Mouse (Mus musculus) neural tube, embryonic 12.5 days (tissue): Measurements from ENCODE around the gene Tmem69. TPM values are rescaled to one million over a fixed set of nuclear protein-coding genes. Genes with fewer than 3 reads are reported as not detected.
A peak's percentile ranks its signal among the peaks of the same experiment; 100 is the strongest.

Experiments
- ATAC-seq: fragments of 200-750 bp; cut with Nextera tagmentation; 2 replicates; pipeline ENCODE4 v1.8.0; 2017; ENCODE audit warnings: low read depth, mild to moderate bottlenecking, moderate TSS enrichment, moderate library complexity; ENCODE audit not compliant: low FRiP score
- H3K27ac ChIP-seq: fragments of 300-500 bp; sonication (generic); 2 replicates; pipeline ENCODE4 v1.5.1; 2016
- H3K27me3 ChIP-seq: fragments of 300-500 bp; sonication (generic); replicated peaks from 2 replicates; pipeline ENCODE4 v1.6.1; 2016; ENCODE audit warnings: mild to moderate bottlenecking
- H3K36me3 ChIP-seq: fragments of 300-500 bp; sonication (generic); 2 replicates; pipeline ENCODE4 v1.6.1; 2016; ENCODE audit warnings: mild to moderate bottlenecking
- H3K4me1 ChIP-seq: fragments of 300-500 bp; sonication (generic); 2 replicates; pipeline ENCODE4 v1.6.1; 2016
- H3K4me2 ChIP-seq: fragments of 300-500 bp; sonication (generic); replicated peaks from 2 replicates; pipeline ENCODE4 v1.6.1; 2016; ENCODE audit warnings: mild to moderate bottlenecking
- H3K4me3 ChIP-seq: fragments of 300-500 bp; sonication (generic); 2 replicates; pipeline ENCODE4 v1.5.1; 2016
- H3K9ac ChIP-seq: fragments of 300-500 bp; sonication (generic); 2 replicates; pipeline ENCODE4 v1.6.1; 2016; ENCODE audit warnings: mild to moderate bottlenecking
- H3K9me3 ChIP-seq: fragments of 300-500 bp; sonication (generic); 2 replicates; pipeline ENCODE4 v1.6.1; 2016; ENCODE audit warnings: mild to moderate bottlenecking
- WGBS: fragments of 180-500 bp; shearing (Covaris S2); methylation state at CpG from one replicate; pipeline ENCODE4 v1.1.7; 2016; 5-methylcytosine and 5-hydroxymethylcytosine counted together
- polyA plus RNA-seq: library from polyadenylated mRNA; unstranded; fragments of >200 nt; fragmentation: Nextera tagmentation; extraction: Ambion mirVana; gene quantifications from 2 replicates; pipeline ENCODE4 v1.2.1, GENCODE M21; 2016

The Tmem69 gene
- polyA plus RNA-seq = 28.4 and 30.2 TPM in 2 replicates

GRCm38 (mm10) chr4:116555413-116556300 lies at the start of gene Tmem69:
Tmem69 (minus strand) TSS chr4:116555936.
- H3K9me3 ChIP-seq = no peaks in the 10 kb centered on the region
- peak within 1 kb of the TSS; percentile 84 for H3K4me3 ChIP-seq
- peaks cover 17% of the 10 kb centered on the region for H3K36me3 ChIP-seq
- H3K27me3 ChIP-seq = no peaks in the 10 kb centered on the region
- WGBS = 5% methylated on average over 23 of the region's 23 CpGs
- peak within 1 kb of the TSS; percentile 73 for H3K9ac ChIP-seq
- peak within 1 kb of the TSS; percentile 57; the same call in 1 of the 2 replicates for H3K27ac ChIP-seq
- ATAC-seq = no peak
- H3K4me1 ChIP-seq = peaks cover 10% of the 10 kb centered on the region
- H3K4me2 ChIP-seq = peak within 1 kb of the TSS; percentile 77

- H3K4me1 ChIP-seq = peaks cover 17% of the 10 kb centered on the region; the same call in 1 of the 2 replicates
- no peaks in the 10 kb centered on the region for H3K27me3 ChIP-seq
- WGBS = 2% methylated on average over 50 of the region's 50 CpGs
- peaks cover 36% of the 10 kb centered on the region for H3K36me3 ChIP-seq
- no peaks in the 10 kb centered on the region for H3K9me3 ChIP-seq
- peak overlapping the region; percentile 69 for H3K4me2 ChIP-seq
- peak overlapping the region; percentile 71 for H3K9ac ChIP-seq
- ATAC-seq = peak; percentile 91
- H3K27ac ChIP-seq = no peak overlapping the region
- H3K4me3 ChIP-seq = peak overlapping the region; percentile 61
Measured at GRCm38 (mm10) chr4:116596978-116597881, 41.5 kb upstream of the Tmem69 start.

- peak within 1 kb of the TSS; percentile 61 for H3K4me3 ChIP-seq
- WGBS = 33% methylated on average over 5 of the region's 5 CpGs
- peak within 1 kb of the TSS; percentile 69 for H3K4me2 ChIP-seq
- H3K9me3 ChIP-seq = no peaks in the 10 kb centered on the region
- no peaks in the 10 kb centered on the region for H3K27me3 ChIP-seq
- H3K27ac ChIP-seq = no peak within 1 kb of the TSS
- ATAC-seq = no peak
- peak within 1 kb of the TSS; percentile 71 for H3K9ac ChIP-seq
- peaks cover 17% of the 10 kb centered on the region; the same call in 1 of the 2 replicates for H3K4me1 ChIP-seq
- peaks cover 36% of the 10 kb centered on the region for H3K36me3 ChIP-seq
Measured at GRCm38 (mm10) chr4:116596379-116596778, 40.6 kb upstream of the Tmem69 start, which contains the start of gene Ccdc17. Ccdc17 (plus strand) TSS chr4:116596654.

GRCm38 (mm10) chr4:116595793-116596192 lies 40.1 kb upstream of the Tmem69 start:
- H3K4me2 ChIP-seq = no peak overlapping the region
- peaks cover 17% of the 10 kb centered on the region; the same call in 1 of the 2 replicates for H3K4me1 ChIP-seq
- H3K4me3 ChIP-seq = no peak overlapping the region
- peaks cover 36% of the 10 kb centered on the region for H3K36me3 ChIP-seq
- no peaks in the 10 kb centered on the region for H3K27me3 ChIP-seq
- no peak for ATAC-seq
- 83% methylated on average over 8 of the region's 8 CpGs for WGBS
- no peaks in the 10 kb centered on the region for H3K9me3 ChIP-seq
- H3K9ac ChIP-seq = no peak overlapping the region
- no peak overlapping the region for H3K27ac ChIP-seq

GRCm38 (mm10) chr4:116558151-116558882 lies 2.6 kb upstream of the Tmem69 start:
- peak overlapping the region; percentile 73 for H3K9ac ChIP-seq
- no peak overlapping the region for H3K27ac ChIP-seq
- H3K36me3 ChIP-seq = peaks cover 8% of the 10 kb centered on the region
- 5% methylated on average over 15 of the region's 15 CpGs for WGBS
- H3K9me3 ChIP-seq = no peaks in the 10 kb centered on the region
- H3K4me3 ChIP-seq = peak overlapping the region; percentile 84
- H3K4me2 ChIP-seq = peak overlapping the region; percentile 77
- ATAC-seq = no peak
- H3K27me3 ChIP-seq = no peaks in the 10 kb centered on the region
- peaks cover 10% of the 10 kb centered on the region for H3K4me1 ChIP-seq

- under 1% methylated on average over 78 of the region's 78 CpGs for WGBS
- Histone ChIP-seq H3K4me2 (peak within 1 kb of the TSS; percentile 77), H3K27ac (peak within 1 kb of the TSS; percentile 64), H3K4me1 (peaks cover 10% of the 10 kb centered on the region), H3K9ac (peak within 1 kb of the TSS; percentile 73), H3K9me3 (no peaks in the 10 kb centered on the region), H3K36me3 (peaks cover 13% of the 10 kb centered on the region), H3K4me3 (peak within 1 kb of the TSS; percentile 84), H3K27me3 (no peaks in the 10 kb centered on the region)
- ATAC-seq = peak; percentile 97
Measured at GRCm38 (mm10) chr4:116557306-116558121, 1.8 kb upstream of the Tmem69 start, which contains the start of gene Gpbp1l1. Gpbp1l1 (plus strand) TSS chr4:116557658.

GRCm38 (mm10) chr4:116556561-116557305 lies 997 bp upstream of the Tmem69 start:
- peaks cover 17% of the 10 kb centered on the region for H3K36me3 ChIP-seq
- peaks cover 10% of the 10 kb centered on the region for H3K4me1 ChIP-seq
- H3K9ac ChIP-seq = peak overlapping the region; percentile 73
- under 1% methylated on average over 28 of the region's 28 CpGs for WGBS
- H3K27ac ChIP-seq = peak overlapping the region; percentile 57
- H3K4me2 ChIP-seq = peak overlapping the region; percentile 77
- peak; percentile 98 for ATAC-seq
- H3K4me3 ChIP-seq = peak overlapping the region; percentile 84
- H3K9me3 ChIP-seq = no peaks in the 10 kb centered on the region
- no peaks in the 10 kb centered on the region for H3K27me3 ChIP-seq

GRCm38 (mm10) chr4:116553035-116553434 lies 2.7 kb downstream of the Tmem69 start:
- H3K27ac ChIP-seq = no peak overlapping the region
- no peak for ATAC-seq
- H3K4me2 ChIP-seq = no peak overlapping the region
- WGBS = 89% methylated on average over 3 of the region's 3 CpGs
- no peaks in the 10 kb centered on the region for H3K4me1 ChIP-seq
- H3K36me3 ChIP-seq = peaks cover 17% of the 10 kb centered on the region
- H3K9me3 ChIP-seq = no peaks in the 10 kb centered on the region
- H3K4me3 ChIP-seq = no peak overlapping the region
- no peaks in the 10 kb centered on the region for H3K27me3 ChIP-seq
- no peak overlapping the region for H3K9ac ChIP-seq

- no peak overlapping the region for H3K9ac ChIP-seq
- no peak overlapping the region for H3K4me2 ChIP-seq
- no peak overlapping the region for H3K4me3 ChIP-seq
- WGBS = 95% methylated on average over 1 of the region's 1 CpGs
- no peak overlapping the region for H3K27ac ChIP-seq
- peaks cover 17% of the 10 kb centered on the region for H3K36me3 ChIP-seq
- H3K4me1 ChIP-seq = no peaks in the 10 kb centered on the region
- H3K9me3 ChIP-seq = no peaks in the 10 kb centered on the region
- H3K27me3 ChIP-seq = no peaks in the 10 kb centered on the region
- ATAC-seq = no peak
Measured at GRCm38 (mm10) chr4:116550432-116550831, 5.3 kb downstream of the Tmem69 start.

GRCm38 (mm10) chr4:116537737-116538136 lies 18.0 kb downstream of the Tmem69 start:
- Histone ChIP-seq H3K4me1 (no peaks in the 10 kb centered on the region), H3K9me3 (no peaks in the 10 kb centered on the region), H3K4me3 (no peak overlapping the region), H3K27ac (no peak overlapping the region), H3K4me2 (no peak overlapping the region), H3K9ac (no peak overlapping the region), H3K27me3 (no peaks in the 10 kb centered on the region), H3K36me3 (peaks cover 5% of the 10 kb centered on the region; the same call in 1 of the 2 replicates)
- ATAC-seq = no peak
- WGBS = 86% methylated on average over 3 of the region's 3 CpGs
